Mouse (Mus musculus) cortical plate, adult 2 months (tissue): ENCODE measurements around the gene Zfp61.

ENCODE experiments used
- CTCF ChIP-seq: fragments of 200-500 bp; IDR thresholded peaks from 2 replicates; pipeline ENCODE4 v1.5.1; 2011; ENCODE audit warnings: mild to moderate bottlenecking, control low read depth, low read length; ENCODE audit not compliant: insufficient read depth; ENCODE audit errors: extremely low read depth
- POLR2A ChIP-seq: fragments of 200-500 bp; IDR thresholded peaks from 2 replicates; pipeline ENCODE4 v1.6.1; 2011; ENCODE audit warnings: mild to moderate bottlenecking, low read length, control low read depth; ENCODE audit not compliant: insufficient read depth; ENCODE audit errors: extremely low read depth

- TF ChIP-seq CTCF (no peak), POLR2A (peak; percentile 85)
These were observed 15.6 kb upstream of the Zfp61 start, which contains the start of gene Zfp94 for GRCm38 (mm10) chr7:24316567-24317092.
